Mouse (Mus musculus) thymus, postnatal 25 days (tissue): ENCODE data around the gene Sostdc1.

ENCODE experiments used
- DNase-seq: peaks from one replicate; pipeline ENCODE4 v3.0.0; 2022

Sostdc1 gene

GRCm38 (mm10) chr12:36313916-36314315, at the start of gene Sostdc1:
Sostdc1 (plus strand) TSS chr12:36314139.
- DNase-seq, result no peak

GRCm38 (mm10) chr12:36267670-36268246, 46.2 kb upstream of the Sostdc1 start:
- no peak for DNase-seq

- DNase-seq, result no peak
Measured at GRCm38 (mm10) chr12:36274823-36275222, 39.1 kb upstream of the Sostdc1 start.

GRCm38 (mm10) chr12:36289634-36290033, 24.3 kb upstream of the Sostdc1 start:
- no peak for DNase-seq

GRCm38 (mm10) chr12:36290465-36290864, 23.5 kb upstream of the Sostdc1 start:
- DNase-seq, result no peak

GRCm38 (mm10) chr12:36291346-36291745, 22.6 kb upstream of the Sostdc1 start:
- DNase-seq, result no peak

GRCm38 (mm10) chr12:36302326-36302725, 11.6 kb upstream of the Sostdc1 start:
- DNase-seq, result no peak

GRCm38 (mm10) chr12:36302905-36303642, 10.9 kb upstream of the Sostdc1 start:
- DNase-seq, result no peak

- DNase-seq, result no peak
Measured at GRCm38 (mm10) chr12:36308737-36309420, 5.1 kb upstream of the Sostdc1 start.

GRCm38 (mm10) chr12:36313015-36313414, 924 bp upstream of the Sostdc1 start:
- DNase-seq, result no peak

- no peak for DNase-seq
Measured at GRCm38 (mm10) chr12:36314446-36314845, 507 bp downstream of the Sostdc1 start.

GRCm38 (mm10) chr12:36315527-36315926, 1.6 kb downstream of the Sostdc1 start:
- no peak for DNase-seq

GRCm38 (mm10) chr12:36316056-36316455, 2.1 kb downstream of the Sostdc1 start:
- DNase-seq, result no peak

GRCm38 (mm10) chr12:36317036-36317819, 3.3 kb downstream of the Sostdc1 start:
- DNase-seq, result peak; percentile 32

GRCm38 (mm10) chr12:36317820-36318135, 3.8 kb downstream of the Sostdc1 start:
- DNase-seq, result no peak

- DNase-seq, result no peak
Measured at GRCm38 (mm10) chr12:36326101-36326521, 12.2 kb downstream of the Sostdc1 start.

GRCm38 (mm10) chr12:36332676-36333075, 18.7 kb downstream of the Sostdc1 start:
- DNase-seq, result no peak

- DNase-seq, result no peak
Measured at GRCm38 (mm10) chr12:36333837-36334281, 19.9 kb downstream of the Sostdc1 start.

GRCm38 (mm10) chr12:36344131-36344530, 30.2 kb downstream of the Sostdc1 start:
- DNase-seq, result no peak

- DNase-seq, result no peak
Measured at GRCm38 (mm10) chr12:36360064-36360463, 46.1 kb downstream of the Sostdc1 start.

GRCm38 (mm10) chr12:36360693-36361092, 46.8 kb downstream of the Sostdc1 start:
- no peak for DNase-seq

GRCm38 (mm10) chr12:36364013-36364412, 50.1 kb downstream of the Sostdc1 start:
- no peak for DNase-seq
